Mouse (Mus musculus): ENCODE data around the gene Gm5089. TPM values are rescaled to one million over a fixed set of nuclear protein-coding genes. Genes with fewer than 3 reads are reported as not detected.
"Not testable (repeated sequence)": the region's sequence is repeated elsewhere in the genome, so short reads cannot be mapped to it uniquely, and the experiment has no call there.

Gene Gm5089
- polyA plus RNA-seq, 1 experiment = not detected

DNA sequence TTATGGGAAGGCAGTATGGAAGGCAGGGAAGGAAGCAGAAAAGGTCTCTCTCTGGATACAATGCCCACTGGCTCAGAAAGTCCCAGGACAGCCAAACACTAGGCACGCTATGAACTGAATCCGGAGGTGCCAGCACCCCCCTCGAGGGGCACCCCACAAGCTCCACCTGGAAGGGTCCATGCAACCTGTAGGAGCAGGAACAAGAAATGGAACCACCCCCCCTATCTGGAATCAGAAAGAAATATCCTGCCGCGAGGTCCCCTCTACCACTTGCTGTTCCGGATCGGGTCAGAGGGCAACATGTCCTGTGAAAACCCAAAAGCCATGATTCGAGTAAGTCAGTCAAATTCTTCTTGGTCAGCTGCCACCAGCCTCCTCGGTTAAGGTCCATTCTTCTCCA lies 11.1 kb upstream of the Gm5089 start:
- Histone ChIP-seq H3K4me3 (ENCODE audit: low read depth, low read length) (no peak overlapping the region), H3K27me3 (ENCODE audit: control insufficient read depth, insufficient read depth, low read length) (peaks cover 50% of the 10 kb centered on the region), H3K36me3 (ENCODE audit: control insufficient read depth, insufficient read depth, low read length) (no peaks in the 10 kb centered on the region), H3K4me1 (ENCODE audit: control insufficient read depth, insufficient read depth, insufficient read length, low read length) (peaks cover 12% of the 10 kb centered on the region), H3K27ac (ENCODE audit: insufficient read depth, low read depth, low read length) (no peak overlapping the region)
- WGBS = 41% methylated on average over 9 of the region's 9 CpGs
- TF ChIP-seq CTCF (IDR thresholded peaks at IDR 0.05; ENCODE audit: extremely low read depth, insufficient read length, insufficient replicate concordance, low read depth, low read length) = no peak
- TF ChIP-seq POLR2A (IDR thresholded peaks at IDR 0.05; ENCODE audit: low read depth, low read length) = no peak

DNA sequence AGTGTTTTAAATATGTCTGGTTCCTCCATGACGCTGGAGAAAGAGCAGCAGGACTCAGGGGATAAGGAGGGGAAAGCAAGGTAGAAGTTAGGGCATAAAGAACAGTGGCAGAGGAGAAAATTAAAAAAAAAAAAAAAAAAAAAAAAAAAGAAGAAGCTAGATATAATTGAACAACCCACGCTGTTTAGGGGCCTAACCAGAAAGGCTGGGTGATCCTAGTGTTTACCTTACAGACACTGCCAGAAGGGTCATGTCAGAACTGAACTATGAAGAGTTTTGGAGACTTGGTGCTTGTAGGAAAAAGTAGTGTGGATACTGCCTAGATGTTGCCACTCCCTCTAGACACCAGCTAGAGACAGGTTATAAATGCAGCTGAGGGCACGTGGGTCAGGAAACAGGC lies 10.6 kb upstream of the Gm5089 start:
- H3K36me3 ChIP-seq (ENCODE audit: control insufficient read depth, insufficient read depth, low read length) = no peaks in the 10 kb centered on the region
- no peak overlapping the region for H3K4me3 ChIP-seq (ENCODE audit: low read depth, low read length)
- 47% methylated on average over 3 of the region's 3 CpGs for WGBS
- H3K4me1 ChIP-seq (ENCODE audit: control insufficient read depth, insufficient read depth, insufficient read length, low read length) = peaks cover 12% of the 10 kb centered on the region
- no peak overlapping the region for H3K27ac ChIP-seq (ENCODE audit: insufficient read depth, low read depth, low read length)
- TF ChIP-seq CTCF (IDR thresholded peaks at IDR 0.05; ENCODE audit: extremely low read depth, insufficient read length, insufficient replicate concordance, low read depth, low read length) (no peak), POLR2A (IDR thresholded peaks at IDR 0.05; ENCODE audit: low read depth, low read length) (no peak)
- peaks cover 46% of the 10 kb centered on the region for H3K27me3 ChIP-seq (ENCODE audit: control insufficient read depth, insufficient read depth, low read length)

DNA sequence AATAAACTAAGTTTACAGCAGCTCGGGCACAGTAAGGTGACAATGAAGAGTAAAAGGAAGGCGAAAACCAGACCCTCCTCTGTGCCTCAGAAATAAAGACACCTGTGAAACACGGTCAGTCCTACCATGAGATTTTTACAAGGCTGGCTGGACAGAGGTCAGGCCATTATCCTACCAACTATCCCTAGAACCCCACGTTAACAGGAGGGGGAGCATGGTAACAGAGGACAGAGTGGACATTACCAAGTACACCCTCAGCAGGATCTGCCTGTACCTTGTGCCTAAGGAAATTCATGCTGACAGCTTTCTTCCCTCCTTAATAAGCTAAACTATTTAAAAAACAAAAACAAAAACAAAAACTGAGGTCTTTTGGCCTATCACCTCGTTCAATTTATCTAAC lies 9.3 kb upstream of the Gm5089 start:
- 60% methylated on average over 5 of the region's 5 CpGs for WGBS
- no peak for TF ChIP-seq CTCF (IDR thresholded peaks at IDR 0.05; ENCODE audit: extremely low read depth, insufficient read length, insufficient replicate concordance, low read depth, low read length)
- TF ChIP-seq POLR2A (IDR thresholded peaks at IDR 0.05; ENCODE audit: low read depth, low read length) = no peak
- H3K27me3 ChIP-seq (ENCODE audit: control insufficient read depth, insufficient read depth, low read length) = peaks cover 40% of the 10 kb centered on the region

DNA sequence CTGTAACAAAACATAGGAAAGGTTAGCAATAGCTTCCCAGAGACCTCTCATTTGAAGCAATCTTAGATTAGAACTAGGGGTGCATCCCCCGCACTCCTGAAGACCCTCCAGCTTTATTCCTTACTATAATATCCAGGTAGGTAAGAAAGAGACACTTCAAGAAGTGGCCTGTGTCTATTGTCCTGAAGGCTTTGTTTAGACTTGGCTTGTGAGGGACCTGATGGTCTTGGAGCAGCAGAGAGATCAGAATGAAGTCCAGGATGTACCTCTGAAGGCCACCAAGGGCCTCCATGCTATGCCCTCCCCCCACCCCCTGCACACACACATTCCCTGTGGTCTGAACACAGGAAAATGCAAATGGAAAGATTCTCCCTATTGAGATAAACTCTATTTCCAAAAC lies 8.9 kb upstream of the Gm5089 start:
- TF ChIP-seq POLR2A (IDR thresholded peaks at IDR 0.05; ENCODE audit: low read depth, low read length) (no peak), CTCF (IDR thresholded peaks at IDR 0.05; ENCODE audit: extremely low read depth, insufficient read length, insufficient replicate concordance, low read depth, low read length) (no peak)
- Histone ChIP-seq H3K27me3 (ENCODE audit: control insufficient read depth, insufficient read depth, low read length) (peaks cover 39% of the 10 kb centered on the region), H3K27ac (ENCODE audit: insufficient read depth, low read depth, low read length) (no peak overlapping the region), H3K36me3 (ENCODE audit: control insufficient read depth, insufficient read depth, low read length) (no peaks in the 10 kb centered on the region), H3K4me1 (ENCODE audit: control insufficient read depth, insufficient read depth, insufficient read length, low read length) (peaks cover 7% of the 10 kb centered on the region), H3K4me3 (ENCODE audit: low read depth, low read length) (no peak overlapping the region)
- whole genome bisulfite sequencing = 100% methylated on average over 1 of the region's 1 CpGs

More for the DNA sequence above, 9.3 kb upstream of the Gm5089 start:
- Histone ChIP-seq H3K4me3 (ENCODE audit: low read depth, low read length) (no peak overlapping the region), H3K36me3 (ENCODE audit: control insufficient read depth, insufficient read depth, low read length) (no peaks in the 10 kb centered on the region), H3K27ac (ENCODE audit: insufficient read depth, low read depth, low read length) (no peak overlapping the region), H3K4me1 (ENCODE audit: control insufficient read depth, insufficient read depth, insufficient read length, low read length) (peaks cover 10% of the 10 kb centered on the region)

DNA sequence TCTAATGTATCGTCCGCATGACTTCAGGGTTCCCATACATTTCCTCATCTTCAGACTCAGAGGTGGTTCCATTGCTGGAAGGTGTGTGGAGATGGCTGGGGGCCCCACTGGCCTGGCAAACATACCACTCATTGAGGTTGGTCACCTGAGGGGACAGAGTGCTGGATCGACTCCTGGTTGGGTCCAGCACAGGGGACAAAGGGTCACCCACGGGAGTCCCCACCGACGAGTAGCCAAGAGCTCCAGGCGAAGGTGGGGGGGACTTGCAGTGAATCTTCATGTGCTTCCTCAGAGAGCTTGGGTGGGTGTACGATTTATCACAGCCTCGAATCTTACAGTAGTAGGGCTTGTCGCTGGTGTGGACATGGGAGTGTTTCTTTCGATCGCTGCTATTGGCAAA lies 8.4 kb upstream of the Gm5089 start:
- not testable (repeated sequence) for H3K4me1 ChIP-seq (ENCODE audit: control insufficient read depth, insufficient read depth, insufficient read length, low read length); H3K36me3 ChIP-seq (ENCODE audit: control insufficient read depth, insufficient read depth, low read length); H3K27ac ChIP-seq (ENCODE audit: insufficient read depth, low read depth, low read length); H3K4me3 ChIP-seq (ENCODE audit: low read depth, low read length)
- H3K27me3 ChIP-seq (ENCODE audit: control insufficient read depth, insufficient read depth, low read length) = peaks cover 37% of the 10 kb centered on the region
- WGBS = 77% methylated on average over 12 of the region's 12 CpGs

DNA sequence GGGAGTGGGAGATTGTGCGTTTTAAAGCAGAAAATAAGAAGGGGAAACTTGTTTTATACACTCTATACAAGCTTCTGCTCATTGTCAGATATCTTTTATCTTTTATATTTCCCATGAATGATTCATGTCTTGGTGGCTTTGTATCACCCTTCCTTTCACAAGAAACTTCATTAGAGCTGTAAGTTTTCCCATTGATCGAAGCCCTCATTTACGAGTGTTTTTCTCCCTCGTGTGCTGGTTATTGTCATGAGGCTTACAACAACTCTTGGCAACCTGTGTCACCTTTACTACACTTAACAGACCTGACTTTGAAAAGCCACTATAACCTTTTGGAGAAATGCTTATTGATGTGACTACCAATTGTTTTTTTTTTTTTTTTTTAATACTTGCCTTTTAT lies 4.6 kb upstream of the Gm5089 start:
- WGBS = 76% methylated on average over 4 of the region's 4 CpGs
- H3K27me3 ChIP-seq (ENCODE audit: control insufficient read depth, insufficient read depth, low read length) = peaks cover 43% of the 10 kb centered on the region

DNA sequence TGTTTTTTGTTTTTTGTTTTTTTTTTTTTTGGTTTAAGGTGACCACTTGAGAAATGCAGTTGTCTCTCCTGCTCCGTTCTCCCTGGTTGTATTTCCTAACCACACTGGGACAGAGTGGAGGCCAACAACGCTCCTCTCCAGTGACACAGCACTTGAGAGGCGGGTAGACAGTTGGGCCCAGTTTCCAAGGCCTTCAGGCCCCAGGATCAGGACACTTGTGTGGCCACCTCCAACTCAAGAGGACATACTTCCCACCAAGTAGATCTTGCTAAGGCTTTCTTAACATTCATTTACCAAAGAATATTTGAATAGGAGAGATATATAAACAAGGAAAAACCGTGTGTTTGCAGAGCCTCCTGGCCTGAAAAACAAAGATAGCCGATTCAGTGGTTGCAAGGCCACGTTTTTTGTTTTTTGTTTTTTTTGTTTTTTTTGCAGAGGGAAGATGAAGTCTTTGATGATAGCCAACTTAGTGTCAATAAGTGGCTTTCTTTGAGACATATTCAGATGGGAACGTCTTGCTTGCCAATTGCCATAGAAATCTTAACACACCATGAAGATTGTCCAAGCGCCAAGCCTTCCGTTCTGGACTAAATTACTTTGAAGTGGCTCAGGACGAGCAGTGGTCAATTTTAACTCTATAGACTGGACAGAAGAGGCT lies 4.1 kb upstream of the Gm5089 start:
- H3K27me3 ChIP-seq (ENCODE audit: control insufficient read depth, insufficient read depth, low read length) = peaks cover 49% of the 10 kb centered on the region
- no peak overlapping the region for H3K27ac ChIP-seq (ENCODE audit: insufficient read depth, low read depth, low read length)
- TF ChIP-seq CTCF (IDR thresholded peaks at IDR 0.05; ENCODE audit: extremely low read depth, insufficient read length, insufficient replicate concordance, low read depth, low read length) = no peak
- no peak for TF ChIP-seq POLR2A (IDR thresholded peaks at IDR 0.05; ENCODE audit: low read depth, low read length)
- H3K36me3 ChIP-seq (ENCODE audit: control insufficient read depth, insufficient read depth, low read length) = no peaks in the 10 kb centered on the region
- 68% methylated on average over 10 of the region's 10 CpGs for WGBS
- H3K4me3 ChIP-seq (ENCODE audit: low read depth, low read length) = no peak overlapping the region
- peaks cover 8% of the 10 kb centered on the region for H3K4me1 ChIP-seq (ENCODE audit: control insufficient read depth, insufficient read depth, insufficient read length, low read length)

More for the DNA sequence above, 4.6 kb upstream of the Gm5089 start:
- Histone ChIP-seq H3K4me3 (ENCODE audit: low read depth, low read length) (no peak overlapping the region), H3K36me3 (ENCODE audit: control insufficient read depth, insufficient read depth, low read length) (no peaks in the 10 kb centered on the region), H3K4me1 (ENCODE audit: control insufficient read depth, insufficient read depth, insufficient read length, low read length) (peaks cover 8% of the 10 kb centered on the region), H3K27ac (ENCODE audit: insufficient read depth, low read depth, low read length) (no peak overlapping the region)
- TF ChIP-seq POLR2A (IDR thresholded peaks at IDR 0.05; ENCODE audit: low read depth, low read length) = no peak
- TF ChIP-seq CTCF (IDR thresholded peaks at IDR 0.05; ENCODE audit: extremely low read depth, insufficient read length, insufficient replicate concordance, low read depth, low read length) = no peak
